Mouse (Mus musculus) left cerebral cortex, postnatal 4 days (tissue): ENCODE data around the gene Mfsd6. TPM values are rescaled to one million over a fixed set of nuclear protein-coding genes. Genes with fewer than 3 reads are reported as not detected.
"Not testable (repeated sequence)": the region's sequence is repeated elsewhere in the genome, so short reads cannot be mapped to it uniquely, and the experiment has no call there.

Experiments
- DNase-seq: peaks from one replicate; pipeline ENCODE4 v3.0.0-alpha.2; 2022
- intact Hi-C: fragments of 180-260 bp; cut with DNase I; formaldehyde crosslinking; loops from one replicate; pipeline ENCODE4 v1.15.1; 2025
- total RNA-seq, 2 experiments: library from RNA; stranded (reverse); gene quantifications; 2 replicates each; pipeline ENCODE4 v1.2.3; 2021

Mfsd6 gene
- total RNA-seq, 2 experiments from 2014 or later: 54.1 to 57.5 TPM

GRCm38 (mm10) chr1:52714021-52714420, 13.2 kb downstream of the Mfsd6 start:
- no peak for DNase-seq
- intact Hi-C loops: no loop called here

GRCm38 (mm10) chr1:52708745-52709144, 18.5 kb downstream of the Mfsd6 start:
- no peak for DNase-seq
- intact Hi-C loops: no loop called here

- no peak for DNase-seq
- intact Hi-C loops: no loop called here
Observed at GRCm38 (mm10) chr1:52707030-52707429, 20.2 kb downstream of the Mfsd6 start.

GRCm38 (mm10) chr1:52702738-52703491, 24.3 kb downstream of the Mfsd6 start:
- intact Hi-C loops: no loop called here
- DNase-seq: no peak

DNA sequence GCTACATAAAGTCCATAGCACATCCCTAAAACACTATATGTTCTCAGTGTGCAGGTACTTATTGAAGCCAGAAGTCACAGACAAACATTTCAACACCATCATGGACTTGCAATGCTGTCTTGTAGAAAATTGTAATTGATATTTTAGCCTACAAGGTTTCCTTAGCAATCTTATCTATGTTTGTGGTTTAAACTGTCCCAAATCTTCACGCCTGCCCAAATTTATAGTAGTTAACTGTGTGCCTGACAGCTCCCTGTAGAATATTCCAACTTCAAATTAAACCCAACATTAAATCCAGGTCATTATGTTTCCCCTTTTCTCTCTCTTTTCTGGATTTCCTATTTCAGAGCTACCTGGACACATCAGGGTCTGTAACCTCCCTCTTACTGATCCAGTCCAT, 25.3 kb downstream of the Mfsd6 start:
- intact Hi-C loops: no loop called here

GRCm38 (mm10) chr1:52694456-52694855, 32.8 kb downstream of the Mfsd6 start:
- intact Hi-C loops, DNase-seq: not testable (repeated sequence)

More for the DNA sequence above, 25.3 kb downstream of the Mfsd6 start:
- no peak for DNase-seq

GRCm38 (mm10) chr1:52687636-52688035, 39.6 kb downstream of the Mfsd6 start:
- no peak for DNase-seq
- intact Hi-C loops: no loop called here

- no peak for DNase-seq
- intact Hi-C loops: no loop called here
Observed at GRCm38 (mm10) chr1:52683550-52683949, 43.7 kb downstream of the Mfsd6 start.

DNA sequence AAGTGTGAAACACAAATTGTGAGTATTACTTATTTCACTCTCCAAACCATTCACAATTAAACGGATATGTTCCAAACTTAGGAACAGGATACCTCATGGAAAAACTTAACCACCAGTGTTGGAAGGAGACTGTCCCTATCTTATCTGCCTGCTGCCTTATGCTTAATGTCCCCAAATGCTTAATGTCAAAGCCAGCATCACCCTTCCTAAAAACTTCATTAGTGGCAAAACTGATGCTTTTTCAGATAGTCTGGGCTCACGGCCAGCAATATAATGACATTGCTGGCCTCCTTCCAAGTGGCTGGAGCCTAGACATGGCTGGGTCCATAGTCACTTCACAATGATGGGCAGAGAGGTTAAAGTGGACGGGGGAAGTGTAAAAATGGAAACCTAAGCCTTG, 50.6 kb downstream of the Mfsd6 start:
- intact Hi-C loops: no loop called here
- peak; percentile 69 for DNase-seq

GRCm38 (mm10) chr1:52675561-52676551, 51.4 kb downstream of the Mfsd6 start:
- intact Hi-C loops: no loop called here

GRCm38 (mm10) chr1:52669931-52670330, 57.3 kb downstream of the Mfsd6 start:
- intact Hi-C loops: no loop called here

More at GRCm38 (mm10) chr1:52675561-52676551, 51.4 kb downstream of the Mfsd6 start:
- DNase-seq: peak; percentile 14

GRCm38 (mm10) chr1:52668743-52669323, 58.4 kb downstream of the Mfsd6 start:
- intact Hi-C loops: no loop called here
- no peak for DNase-seq

More at GRCm38 (mm10) chr1:52669931-52670330, 57.3 kb downstream of the Mfsd6 start:
- no peak for DNase-seq

GRCm38 (mm10) chr1:52663228-52663627, 64.0 kb downstream of the Mfsd6 start:
- intact Hi-C loops: no loop called here
- no peak for DNase-seq

GRCm38 (mm10) chr1:52660765-52661164, 66.5 kb downstream of the Mfsd6 start:
- intact Hi-C loops: no loop called here
- no peak for DNase-seq

DNA sequence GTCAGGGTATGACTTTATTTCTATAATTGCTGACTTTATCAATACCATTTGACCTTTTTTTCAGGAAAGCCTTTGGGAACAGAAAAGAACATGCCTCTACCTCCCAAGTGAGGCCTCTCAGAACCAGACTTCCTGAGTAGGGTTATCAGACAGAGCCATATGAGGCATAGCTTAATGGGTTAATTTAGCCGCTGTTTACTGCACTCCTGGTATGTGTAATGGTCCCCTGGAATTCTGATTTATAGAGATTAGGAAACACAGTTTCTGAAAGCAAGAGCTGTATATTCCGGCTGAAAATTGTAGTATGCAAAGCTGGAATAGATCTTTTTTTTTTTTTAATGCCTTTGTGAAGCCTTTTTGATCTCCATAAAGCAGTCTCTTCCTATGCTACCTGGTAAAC, 67.0 kb downstream of the Mfsd6 start:
- intact Hi-C loops: no loop called here
- DNase-seq: no peak

DNA sequence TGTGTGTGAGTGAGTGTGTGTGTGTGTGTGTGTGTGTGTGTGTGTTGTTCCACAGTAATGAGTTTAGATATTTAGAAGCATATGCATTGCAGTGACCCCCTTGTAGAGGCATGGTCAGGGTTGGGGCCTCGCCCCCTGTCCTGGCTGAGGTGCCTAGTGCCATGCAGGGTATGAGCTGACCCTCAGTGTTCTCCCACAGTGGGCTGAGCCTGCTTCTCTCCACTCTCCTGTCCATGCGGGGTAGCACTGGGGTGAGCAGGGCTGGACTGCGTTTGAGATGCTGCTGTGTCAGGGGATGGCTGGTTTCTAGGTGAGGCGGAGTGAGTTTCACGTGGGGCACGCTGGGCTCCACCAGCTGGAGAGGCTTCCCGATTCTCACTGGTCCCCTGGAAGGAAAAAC, 69.1 kb downstream of the Mfsd6 start:
- no peak for DNase-seq
- intact Hi-C loops: no loop called here

GRCm38 (mm10) chr1:52655153-52655552, 72.1 kb downstream of the Mfsd6 start:
- no peak for DNase-seq
- intact Hi-C loops: no loop called here

- intact Hi-C loops: no loop called here
- no peak for DNase-seq
Observed at GRCm38 (mm10) chr1:52653366-52653765, 73.9 kb downstream of the Mfsd6 start.

GRCm38 (mm10) chr1:52652601-52653253, 74.5 kb downstream of the Mfsd6 start:
- intact Hi-C loops: no loop called here
- no peak for DNase-seq

- intact Hi-C loops: no loop called here
- DNase-seq: no peak
Observed at GRCm38 (mm10) chr1:52650066-52650465, 77.2 kb downstream of the Mfsd6 start.
